Mouse (Mus musculus): ENCODE data around the gene Trmt2a. TPM values are rescaled to one million over a fixed set of nuclear protein-coding genes. Genes with fewer than 3 reads are reported as not detected.

Trmt2a gene
- polyA plus RNA-seq (2017; shearing (Covaris generic)) = 10 to 100 TPM; 27.7 to 46.5 TPM

- ATAC-seq = peak; percentile 92
These were observed at the start of gene Trmt2a, which contains the start of gene Ranbp1 for GRCm38 (mm10) chr16:18248433-18249363. Trmt2a (plus strand) TSS chr16:18248679. Ranbp1 (minus strand) TSS chr16:18248732.

DNA sequence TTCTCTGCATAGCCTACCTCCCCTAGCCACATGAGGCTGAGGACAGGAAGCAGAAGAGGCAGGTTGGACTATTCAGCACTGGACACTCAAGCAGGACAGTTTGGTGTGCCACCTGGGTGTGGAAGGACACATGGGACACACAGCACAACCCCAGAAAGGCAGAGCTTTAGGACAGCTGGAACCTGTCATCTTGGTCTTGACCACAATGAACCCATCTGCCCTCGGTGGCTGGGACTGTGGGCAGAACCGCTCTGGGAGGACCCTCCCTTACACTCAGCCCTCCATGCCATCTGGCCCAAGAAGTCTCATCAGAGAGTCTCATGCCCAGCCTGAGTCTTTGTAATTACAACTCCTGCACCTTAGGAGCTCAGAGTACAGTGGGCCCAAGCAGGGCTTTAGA, 48.4 kb upstream of the Trmt2a start:
- ATAC-seq = no peak

DNA sequence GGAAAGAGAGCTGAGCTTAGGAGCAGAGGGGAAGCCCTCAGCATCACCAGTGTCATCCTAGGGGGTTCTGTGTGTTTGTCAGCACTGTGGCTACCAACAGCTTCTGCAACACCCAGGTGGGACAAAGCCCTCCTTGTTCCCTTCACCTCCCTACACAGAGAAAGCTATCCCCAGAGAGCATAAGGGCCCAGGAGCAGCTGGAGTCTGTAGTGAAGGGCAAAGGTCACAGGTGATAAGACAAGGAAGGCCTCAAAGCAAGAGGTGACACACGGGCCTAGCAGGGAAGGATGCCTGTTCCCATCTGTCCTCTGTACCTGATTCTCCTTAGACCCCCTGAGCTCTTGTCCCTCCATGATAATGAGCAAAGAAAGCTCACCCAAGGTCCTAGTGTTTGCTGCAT, 46.9 kb upstream of the Trmt2a start:
- no peak for ATAC-seq

GRCm38 (mm10) chr16:18202061-18202460, 46.4 kb upstream of the Trmt2a start:
- no peak for ATAC-seq

GRCm38 (mm10) chr16:18203430-18204091, 44.9 kb upstream of the Trmt2a start:
- ATAC-seq = no peak

DNA sequence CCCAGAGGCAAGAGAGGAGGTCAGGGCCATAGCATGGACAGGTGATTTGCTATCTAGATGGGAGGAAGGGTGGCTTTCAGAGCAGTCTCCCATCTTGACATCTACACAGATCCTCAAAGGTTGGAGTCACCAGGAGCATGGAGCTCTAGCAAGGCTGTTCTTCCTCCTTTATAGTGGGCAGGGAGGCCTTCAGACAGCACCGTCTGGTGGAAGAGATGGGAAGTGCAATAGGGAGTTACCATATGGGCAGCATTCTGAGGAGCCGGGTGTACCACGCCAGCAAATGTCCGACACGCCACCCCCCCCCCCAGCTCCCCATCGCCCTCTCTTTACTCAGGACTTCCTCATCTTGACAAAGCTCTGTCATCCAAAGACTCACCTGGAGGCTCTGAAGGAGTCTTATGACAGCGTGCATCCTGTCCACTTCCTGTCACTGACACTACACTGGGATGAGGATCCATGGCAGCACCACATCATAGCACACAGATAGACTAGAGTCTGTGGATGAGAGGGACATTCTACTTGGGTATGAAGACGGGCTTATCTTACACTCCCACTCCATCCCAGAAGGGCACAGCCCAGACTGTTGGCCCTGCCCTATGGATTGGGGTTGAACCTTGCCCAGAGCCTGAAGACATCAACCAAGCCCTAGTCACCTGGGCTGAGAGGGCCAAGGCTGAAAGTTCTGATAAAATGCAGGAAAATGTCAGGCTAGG, 37.6 kb upstream of the Trmt2a start:
- no peak for ATAC-seq

- ATAC-seq = peak; percentile 23
These were observed 36.9 kb upstream of the Trmt2a start for GRCm38 (mm10) chr16:18211417-18212171.

DNA sequence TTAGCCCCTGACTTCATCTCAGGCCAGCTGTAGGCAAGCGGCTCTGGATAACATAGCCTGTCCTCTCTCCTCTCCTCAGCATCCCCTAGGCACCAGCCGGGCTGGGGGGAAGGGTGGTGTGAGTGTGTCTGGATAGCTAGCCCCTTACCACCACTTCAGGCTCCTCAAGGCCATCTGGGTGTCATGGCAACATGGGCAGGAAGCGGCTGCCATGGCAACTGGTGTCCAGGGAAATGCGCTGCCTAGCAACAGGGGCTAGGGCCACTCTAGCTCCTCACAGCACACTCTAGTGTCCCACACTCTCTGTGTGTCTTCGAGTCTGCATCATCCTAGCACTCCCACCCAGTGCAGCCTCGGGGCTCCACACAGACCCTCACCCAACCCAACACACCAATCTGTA, 34.8 kb upstream of the Trmt2a start:
- ATAC-seq = no peak

DNA sequence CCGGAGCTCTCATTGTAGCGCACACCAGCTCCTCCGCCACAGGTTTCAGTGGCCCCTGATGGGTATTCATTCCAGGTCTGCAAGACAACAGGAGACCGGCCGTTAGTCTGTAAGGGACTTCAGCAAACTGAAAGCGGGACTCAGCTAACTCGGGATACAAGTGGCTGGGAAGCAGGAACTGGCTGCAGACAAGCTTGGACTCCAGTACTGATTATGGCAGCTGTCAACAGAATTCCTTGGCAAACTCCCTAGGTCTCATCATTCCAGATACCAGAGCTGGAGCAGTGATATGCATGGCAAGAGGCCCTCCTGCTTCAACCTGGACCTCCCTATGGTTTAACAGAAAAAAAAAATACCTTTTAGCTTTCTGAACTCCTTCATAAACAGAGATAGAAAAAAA, 33.6 kb upstream of the Trmt2a start:
- ATAC-seq = no peak

DNA sequence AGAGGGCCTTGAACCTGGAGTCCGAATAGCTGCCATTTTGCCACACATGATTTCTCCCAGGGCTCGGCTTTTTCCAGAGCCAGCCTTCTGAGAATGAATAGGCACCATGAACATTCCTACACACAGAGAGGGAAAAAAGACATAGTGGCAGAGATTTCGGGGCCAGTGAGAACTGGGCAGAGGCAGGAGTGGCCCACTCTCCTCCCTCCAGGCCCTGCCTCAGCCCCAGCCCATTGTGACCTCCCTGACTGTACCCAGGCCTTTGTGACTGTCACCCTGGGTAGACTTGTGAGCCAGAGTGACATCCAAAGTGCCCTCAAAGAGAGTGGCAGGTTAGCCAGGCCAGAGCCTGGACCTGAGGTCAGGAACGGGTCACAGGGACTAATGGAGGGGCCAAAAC, 30.9 kb upstream of the Trmt2a start, which contains the start of gene Ccdc188:
Gene Ccdc188 (plus strand): TSS at position 301 of the 400 bp plus-strand sequence.
- no peak for ATAC-seq

DNA sequence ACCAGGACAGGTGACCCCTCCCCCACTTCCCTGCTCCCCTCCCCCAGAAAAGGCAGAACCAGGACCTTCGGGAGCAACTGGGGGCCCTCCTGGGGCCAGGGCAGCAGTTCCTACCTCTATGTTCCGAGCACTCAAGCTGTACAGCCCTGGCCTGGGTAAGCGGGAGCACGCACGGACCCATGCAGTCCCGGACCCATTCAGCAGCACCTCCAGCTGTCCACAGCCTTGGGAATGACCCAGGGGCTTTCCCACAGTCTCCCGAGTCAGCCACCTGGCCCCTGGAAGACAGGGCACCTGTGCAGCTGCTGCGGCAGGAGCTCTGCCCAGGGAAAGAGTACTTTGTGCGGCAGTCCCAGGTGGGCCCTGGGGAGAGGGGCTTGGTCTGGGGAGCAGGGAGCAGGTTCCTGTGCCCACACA, 29.9 kb upstream of the Trmt2a start:
- ATAC-seq = no peak

DNA sequence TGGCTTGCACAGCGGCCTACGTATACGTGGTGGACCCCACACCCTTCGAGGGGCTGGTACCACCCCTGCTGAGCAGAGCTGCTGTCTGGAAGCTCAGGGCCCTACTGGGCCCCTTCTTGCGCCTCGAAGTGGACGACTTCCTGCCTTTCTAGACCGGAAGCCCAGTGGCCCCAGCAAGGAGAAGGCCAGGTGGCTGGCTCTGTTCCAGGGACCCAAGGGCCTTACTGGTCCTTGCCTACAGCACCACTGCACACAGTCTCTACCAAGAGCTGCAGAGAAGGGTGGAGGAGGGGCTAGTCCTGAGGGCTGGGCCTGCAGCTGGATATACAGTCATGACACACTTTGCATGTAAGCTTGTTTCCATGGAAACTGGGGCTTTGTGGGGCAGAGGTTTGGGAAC, 28.5 kb upstream of the Trmt2a start:
- ATAC-seq = no peak

DNA sequence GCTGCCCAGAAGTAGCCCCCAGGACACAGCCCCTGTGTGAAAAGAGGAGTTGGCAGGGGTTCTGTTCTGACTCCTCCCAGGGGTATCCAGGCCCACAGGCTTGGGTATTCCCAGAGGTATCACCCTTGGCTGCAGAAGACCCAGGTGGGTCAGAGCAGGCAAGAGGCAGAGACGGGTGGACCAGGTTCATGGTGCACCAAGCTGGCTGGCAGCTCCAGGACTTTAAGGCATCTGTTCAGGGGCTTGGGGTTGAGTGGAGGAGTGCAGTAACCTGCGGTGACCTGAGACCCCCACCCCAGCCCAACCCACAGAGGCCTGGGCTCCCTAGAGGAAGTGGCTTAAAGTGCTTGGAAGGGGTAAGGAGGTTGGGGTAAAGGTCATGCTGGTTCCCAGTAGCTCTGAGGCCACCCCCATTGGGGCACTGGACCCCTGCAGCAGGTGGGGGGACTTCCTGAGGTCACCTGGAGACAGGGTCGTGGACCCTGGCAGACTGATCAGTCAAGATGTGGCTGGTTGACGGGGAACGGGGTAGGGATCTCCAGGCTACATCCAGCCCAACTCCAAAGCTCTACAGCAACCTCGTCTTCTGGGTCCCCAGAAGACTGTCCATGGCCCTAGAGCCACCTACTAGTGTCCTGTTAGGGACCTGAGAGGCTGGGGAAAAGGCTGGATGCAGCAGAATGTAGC, 27.5 kb upstream of the Trmt2a start:
- no peak for ATAC-seq

DNA sequence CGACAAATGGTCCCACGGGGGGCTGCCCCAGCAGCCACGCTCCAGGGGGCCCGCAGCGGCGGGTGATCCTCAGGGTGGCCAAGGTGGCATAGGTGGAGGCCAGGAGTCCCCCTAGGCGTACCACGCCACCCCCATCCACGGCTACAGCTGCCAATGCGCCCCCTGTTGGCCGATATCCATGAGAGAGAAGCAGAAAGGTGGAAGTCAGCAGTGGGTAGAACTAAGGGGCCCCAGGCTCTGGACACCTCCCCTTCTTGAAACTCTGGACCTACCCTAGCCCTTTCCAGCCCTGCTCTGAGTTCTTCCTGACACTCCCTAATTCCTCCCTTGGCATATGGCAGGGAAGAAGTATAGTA, 27.0 kb upstream of the Trmt2a start:
- ATAC-seq = no peak

DNA sequence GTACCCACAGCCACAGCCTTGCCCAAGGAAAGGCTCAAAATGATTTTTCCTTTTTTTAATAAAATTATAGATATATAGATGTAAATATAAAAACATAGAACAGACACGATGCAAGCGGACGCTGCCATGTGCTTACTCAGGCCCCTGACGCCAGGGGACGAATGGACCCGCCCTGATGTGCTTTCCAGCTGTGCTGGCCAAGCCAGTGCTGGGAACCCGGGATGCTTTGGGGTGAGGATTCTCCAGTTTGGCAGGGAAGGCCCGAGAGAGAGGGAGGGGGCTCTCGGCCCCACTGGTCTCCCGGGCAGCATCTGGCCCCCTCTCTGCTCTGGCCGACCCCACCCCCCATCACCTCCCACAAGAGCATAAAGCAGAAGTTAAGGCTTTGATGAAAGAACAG, 26.3 kb upstream of the Trmt2a start:
- ATAC-seq = no peak

DNA sequence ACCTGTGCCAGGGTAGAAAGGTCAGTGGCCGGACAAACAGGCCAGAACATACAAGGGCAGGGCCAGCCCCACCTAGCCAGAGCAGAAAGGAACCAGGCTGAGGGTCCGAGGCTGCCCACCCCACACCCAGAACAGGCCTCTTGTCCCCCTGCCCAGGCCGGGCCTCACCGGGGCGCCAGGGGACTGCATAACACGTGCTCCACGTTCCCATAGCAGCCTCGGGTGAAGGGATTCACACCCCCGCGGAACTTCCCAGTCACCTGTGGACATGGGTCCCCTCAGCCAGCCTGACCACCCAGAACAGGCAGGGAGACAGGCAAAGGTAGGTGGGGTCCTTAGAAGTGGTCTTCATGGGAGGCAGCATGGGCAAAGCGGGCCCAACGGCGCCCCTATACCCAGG, 21.3 kb upstream of the Trmt2a start:
- ATAC-seq = no peak

DNA sequence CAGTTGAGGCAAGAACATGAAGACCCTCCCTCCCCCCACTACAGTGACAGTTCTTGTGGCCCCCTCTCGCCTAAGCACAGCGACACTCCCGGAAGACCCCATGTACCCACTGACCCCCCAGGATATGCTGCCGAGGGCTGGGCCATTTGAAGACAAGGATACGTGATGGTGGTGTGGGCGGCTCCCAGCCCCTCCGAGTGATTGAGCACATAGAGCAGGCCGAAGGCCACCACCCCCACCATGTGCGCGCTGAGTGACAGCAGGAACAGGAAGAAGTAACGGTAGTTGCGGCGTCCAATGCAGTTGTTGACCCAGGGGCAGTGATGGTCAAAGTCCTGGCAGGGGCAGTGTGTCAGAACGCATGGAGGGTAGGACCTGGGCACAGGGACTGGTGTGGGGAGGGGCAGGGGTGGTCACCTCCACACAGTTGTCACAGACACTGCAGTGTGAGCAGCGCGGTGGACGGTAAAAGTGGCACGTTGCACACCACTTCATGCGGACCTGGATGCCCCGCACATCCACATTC, 20.5 kb upstream of the Trmt2a start:
- ATAC-seq = no peak

- no peak for ATAC-seq
These were observed 19.6 kb upstream of the Trmt2a start for GRCm38 (mm10) chr16:18228856-18229255.

DNA sequence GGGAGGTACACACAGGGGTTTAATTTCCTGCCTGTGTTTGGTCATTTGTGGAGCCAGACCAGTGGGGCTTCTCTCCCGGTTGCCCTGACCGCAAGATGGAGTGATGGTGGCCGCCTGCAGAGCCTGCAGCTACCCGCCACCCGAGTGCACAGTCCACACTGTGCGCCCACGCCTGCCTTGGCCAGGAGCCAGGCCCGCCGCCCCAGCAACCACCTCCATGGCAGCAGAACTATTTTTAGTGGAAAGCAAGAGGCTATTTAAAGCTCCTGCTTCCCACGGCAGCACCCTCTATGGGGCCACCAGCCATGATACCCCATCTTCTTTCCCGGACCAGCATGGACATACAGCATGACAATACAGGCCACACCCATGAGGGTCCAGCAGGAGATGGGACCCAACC, 18.9 kb upstream of the Trmt2a start:
- no peak for ATAC-seq

- no peak for ATAC-seq
These were observed 17.9 kb upstream of the Trmt2a start for GRCm38 (mm10) chr16:18230617-18231016.

DNA sequence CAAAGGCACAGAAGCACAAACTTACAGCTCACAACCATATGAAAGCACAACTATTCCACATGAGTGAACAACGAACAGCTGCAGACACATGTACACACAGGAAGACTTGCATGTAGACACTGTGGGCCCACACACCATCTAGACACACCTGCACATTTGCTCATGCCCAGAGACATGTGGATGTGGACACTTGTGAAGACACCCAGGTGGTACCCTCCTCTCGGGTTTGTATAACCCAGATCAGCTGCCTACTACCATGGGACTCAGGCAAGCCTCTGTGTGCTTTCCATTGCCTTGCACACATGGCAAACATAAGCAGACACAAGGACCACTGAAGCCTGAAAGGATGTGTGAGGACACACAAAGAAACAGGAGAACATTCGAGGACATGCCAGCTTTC, 17.4 kb upstream of the Trmt2a start:
- no peak for ATAC-seq

DNA sequence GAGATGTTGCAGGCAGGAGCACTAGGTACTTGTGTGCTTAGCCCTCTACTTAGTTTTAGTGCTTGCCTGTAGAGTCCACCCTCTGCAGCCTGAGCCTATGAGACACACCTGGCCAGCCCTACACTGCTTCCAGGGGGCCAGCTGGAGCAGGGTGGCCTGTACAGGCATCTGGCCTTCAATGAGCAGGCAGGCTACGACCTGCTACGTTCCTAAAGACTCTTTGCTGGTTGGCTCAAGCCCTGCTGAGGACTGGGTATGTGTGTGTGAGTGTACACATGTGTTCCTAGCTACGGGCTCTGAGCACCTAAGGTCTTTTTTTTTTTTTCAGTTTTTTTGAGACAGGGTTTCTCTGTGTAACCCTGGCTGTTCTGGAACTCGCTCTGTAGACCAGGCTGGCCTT, 17.0 kb upstream of the Trmt2a start:
- ATAC-seq = no peak
